Mouse (Mus musculus) ES-E14 (cell line): Measurements from ENCODE around the gene Gpr31b. TPM values are rescaled to one million over a fixed set of nuclear protein-coding genes. Genes with fewer than 3 reads are reported as not detected.
"Not testable (repeated sequence)": the region's sequence is repeated elsewhere in the genome, so short reads cannot be mapped to it uniquely, and the experiment has no call there.

Experiments used
- DNase-seq: peaks from one replicate; pipeline ENCODE4 v3.0.0-alpha.2; 2013; ENCODE audit warnings: low read depth, low spot score
- H3K27ac ChIP-seq: 2 replicates; pipeline ENCODE4 v1.5.1; 2012; ENCODE audit warnings: low read depth, mild to moderate bottlenecking, low read length, moderate library complexity, mixed read lengths; ENCODE audit not compliant: poor library complexity, insufficient read depth, severe bottlenecking
- H3K36me3 ChIP-seq: 2 replicates; pipeline ENCODE4 v1.6.1; 2012; ENCODE audit warnings: mild to moderate bottlenecking, low read length, moderate library complexity, mixed read lengths; ENCODE audit not compliant: control insufficient read depth, poor library complexity, insufficient read depth, severe bottlenecking
- H3K4me1 ChIP-seq, 2 experiments: fragments of 150-350 bp in 1 of 2; sonication (generic) in 1 of 2; 2 replicates each; pipeline ENCODE4 v1.6.1; 2012; ENCODE audit warnings: low read length in 2 of 2, mild to moderate bottlenecking in 1 of 2, mixed read lengths in 1 of 2; ENCODE audit not compliant: control insufficient read depth in 2 of 2, insufficient read depth in 2 of 2, poor library complexity in 1 of 2
- H3K4me3 ChIP-seq, 2 experiments: fragments of 150-350 bp in 1 of 2; sonication (generic) in 1 of 2; 2 replicates each; pipeline ENCODE4 v1.5.1; 2012; ENCODE audit warnings: low read length in 2 of 2, low read depth in 1 of 2, mild to moderate bottlenecking in 1 of 2, mixed read lengths in 1 of 2; ENCODE audit not compliant: insufficient read depth in 1 of 2, poor library complexity in 1 of 2, severe bottlenecking in 1 of 2
- H3K9ac ChIP-seq: 2 replicates; pipeline ENCODE4 v1.6.1; 2012; ENCODE audit warnings: low read depth, mild to moderate bottlenecking, low read length, mixed read lengths; ENCODE audit not compliant: poor library complexity, insufficient read depth, severe bottlenecking
- H3K9me3 ChIP-seq: fragments of 150-350 bp; sonication (generic); 2 replicates; pipeline ENCODE4 v1.6.1; 2012; ENCODE audit warnings: low read depth, mild to moderate bottlenecking, low read length; ENCODE audit not compliant: control insufficient read depth, insufficient read depth
- CHD2 ChIP-seq: IDR thresholded peaks from 2 replicates; pipeline ENCODE4 v1.6.1; 2014; ENCODE audit warnings: mild to moderate bottlenecking, low read depth, low read length, inconsistent platforms
- HCFC1 ChIP-seq: IDR thresholded peaks from 2 replicates; pipeline ENCODE4 v1.6.1; 2012; ENCODE audit warnings: low read length, inconsistent platforms, borderline replicate concordance; ENCODE audit not compliant: insufficient read depth
- MAFK ChIP-seq: IDR thresholded peaks from 2 replicates; pipeline ENCODE4 v1.6.1; 2014; ENCODE audit warnings: mild to moderate bottlenecking, low read depth, low read length, inconsistent platforms; ENCODE audit not compliant: insufficient read depth
- ZC3H11A ChIP-seq: IDR thresholded peaks from 2 replicates; pipeline ENCODE4 v1.6.1; 2012; ENCODE audit warnings: low read depth, mild to moderate bottlenecking, inconsistent platforms, low read length, borderline replicate concordance
- ZNF384 ChIP-seq: IDR thresholded peaks from 2 replicates; pipeline ENCODE4 v1.6.1; 2012; ENCODE audit warnings: low read depth, low read length, inconsistent platforms
- in situ Hi-C, 2 experiments: fragments of 600-800 bp; cut with MboI; formaldehyde crosslinking; loops; one replicate each; pipeline ENCODE4 v1.15.1; 2025; ENCODE audit warnings: low sequenced_read_pairs in 2 of 2, inconsistent platforms in 1 of 2; ENCODE audit not compliant: unreplicated experiment in 2 of 2
- total RNA-seq: library from RNA; depleted of rRNA; stranded (reverse); fragments of 300-350 nt; gene quantifications from 2 replicates; pipeline ENCODE4 v1.2.3, GENCODE M21; 2012

Gene Gpr31b
- total RNA-seq, 1 experiment = not detected

DNA sequence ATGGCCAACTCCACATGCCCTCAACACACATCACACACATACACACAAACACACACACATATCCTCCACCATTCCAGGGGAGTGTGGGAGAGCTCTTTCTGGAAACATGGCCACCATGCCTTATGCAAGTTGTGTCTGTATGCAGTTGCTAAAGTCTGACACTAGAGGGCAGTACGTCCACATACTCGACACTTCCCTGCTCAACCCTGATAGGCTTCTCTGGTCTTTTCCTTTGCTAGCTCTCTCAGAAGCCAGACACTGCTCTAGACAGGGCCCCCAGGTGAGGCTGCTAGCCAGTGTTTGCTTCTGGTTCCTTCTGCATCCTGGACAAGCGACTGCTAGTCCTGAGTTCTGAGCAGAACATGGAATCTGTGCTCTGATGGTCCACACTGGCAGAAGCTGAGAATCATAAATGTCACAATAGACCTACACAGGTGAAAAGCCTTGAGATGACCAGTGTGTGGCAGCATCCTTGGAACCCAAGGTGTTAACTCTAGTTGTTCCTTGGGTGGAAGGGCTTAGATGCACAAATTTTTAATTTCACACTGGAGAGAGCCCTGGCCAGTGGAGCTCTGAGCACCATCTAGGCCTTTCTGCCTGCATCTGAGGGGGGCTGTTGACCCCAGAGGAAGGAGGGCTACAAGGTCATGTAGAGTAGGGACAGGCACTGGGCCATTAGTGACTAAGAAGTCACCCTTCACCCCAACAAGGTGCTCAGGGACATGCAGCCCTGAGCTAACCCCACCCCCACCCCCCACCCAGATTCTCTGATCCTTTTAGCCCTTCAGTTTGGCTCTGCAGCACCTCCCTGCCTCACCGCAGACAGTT lies 8.0 kb downstream of the Gpr31b start:
- in situ Hi-C loops, H3K4me3 ChIP-seq, H3K27ac ChIP-seq, H3K36me3 ChIP-seq, H3K9me3 ChIP-seq, H3K9ac ChIP-seq, H3K4me1 ChIP-seq: not testable (repeated sequence)
- peak; percentile 45; the same call in 1 of the 2 replicates for TF ChIP-seq ZC3H11A
- DNase-seq = peak; percentile 74

DNA sequence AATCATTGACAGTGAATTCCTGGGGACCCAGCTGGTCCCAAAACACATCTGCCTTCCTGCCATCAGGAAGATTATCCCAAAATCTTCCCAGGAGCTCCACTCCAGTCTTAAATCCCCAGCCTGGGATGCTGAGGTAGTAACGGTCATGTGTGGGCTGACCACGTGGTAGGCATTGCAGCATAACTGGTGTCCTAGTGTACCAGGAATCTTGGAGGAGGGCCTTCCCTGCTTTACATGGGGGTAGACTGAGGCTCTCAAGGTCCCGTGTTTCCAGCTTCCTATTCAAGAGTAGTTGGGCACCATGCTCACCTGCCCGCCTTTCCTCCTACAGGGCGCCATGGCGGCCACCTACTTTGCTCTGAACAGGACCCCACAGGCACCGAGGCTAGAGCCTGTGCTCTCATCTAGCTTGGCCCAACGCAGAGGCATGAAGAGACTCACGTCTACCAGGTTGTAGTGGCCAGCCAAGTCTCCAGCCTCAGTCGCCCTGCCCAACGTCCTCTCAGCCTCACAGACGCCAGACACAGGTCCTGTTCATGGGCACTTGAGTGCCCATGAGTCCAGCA lies 15.4 kb downstream of the Gpr31b start:
- H3K27ac ChIP-seq, H3K36me3 ChIP-seq, H3K9me3 ChIP-seq, H3K4me1 ChIP-seq, H3K9ac ChIP-seq, DNase-seq, in situ Hi-C loops, H3K4me3 ChIP-seq: not testable (repeated sequence)

DNA sequence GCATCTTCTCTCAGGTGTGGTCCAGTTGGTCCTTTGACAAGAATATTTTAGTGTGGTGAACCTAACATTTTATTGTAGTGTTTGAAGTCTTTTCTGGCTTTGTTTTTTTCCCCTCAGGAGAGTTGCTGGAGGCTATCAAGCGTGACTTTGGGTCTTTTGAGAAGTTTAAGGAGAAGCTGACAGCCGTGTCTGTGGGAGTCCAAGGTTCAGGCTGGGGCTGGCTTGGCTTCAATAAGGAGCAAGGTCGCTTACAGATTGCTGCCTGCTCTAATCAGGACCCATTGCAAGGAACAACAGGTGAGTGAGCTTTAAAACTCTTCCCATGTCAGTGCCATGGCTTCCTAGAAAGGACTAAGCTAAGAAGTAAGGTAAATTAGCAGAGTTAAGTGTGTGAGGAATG lies 38.8 kb downstream of the Gpr31b start:
- TF ChIP-seq MAFK = no peak
- TF ChIP-seq HCFC1 = no peak
- no peak for TF ChIP-seq CHD2
- no peak for TF ChIP-seq ZNF384
- TF ChIP-seq ZC3H11A = no peak
- no peak overlapping the region for H3K4me3 ChIP-seq
- H3K9me3 ChIP-seq = no peaks in the 10 kb centered on the region
- no peak overlapping the region for H3K27ac ChIP-seq
- H3K36me3 ChIP-seq = peaks cover 27% of the 10 kb centered on the region
- H3K9ac ChIP-seq = no peak overlapping the region
- no peak for DNase-seq
- in situ Hi-C loops = no loop called here
- H3K4me1 ChIP-seq = no peaks in the 10 kb centered on the region; a peak in 1 of 4 replicates

DNA sequence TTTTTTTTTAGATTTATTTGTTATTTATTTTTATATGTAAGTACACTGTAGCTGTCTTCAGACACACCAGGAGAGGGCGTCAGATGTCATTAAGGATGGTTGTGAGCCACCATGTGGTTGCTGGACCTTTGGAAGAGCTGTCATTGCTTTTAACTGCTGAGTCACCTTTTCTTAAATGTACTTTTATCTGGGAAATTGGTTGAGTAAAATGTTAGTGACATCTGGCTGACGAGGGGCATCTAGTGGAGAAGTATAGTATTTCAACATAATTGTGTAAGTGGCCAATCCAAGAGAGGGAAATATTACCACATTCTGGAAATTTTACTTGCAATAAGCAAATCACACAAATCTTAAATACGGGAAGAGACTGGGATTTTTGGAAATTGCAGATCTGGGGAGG lies 42.2 kb downstream of the Gpr31b start:
- no peaks in the 10 kb centered on the region; a peak in 1 of 4 replicates for H3K4me1 ChIP-seq
- peak; percentile 92 for TF ChIP-seq MAFK
- no peak for TF ChIP-seq HCFC1
- TF ChIP-seq ZC3H11A = no peak
- no peak for TF ChIP-seq ZNF384
- TF ChIP-seq CHD2 = no peak
- H3K9me3 ChIP-seq = no peaks in the 10 kb centered on the region
- H3K36me3 ChIP-seq = peaks cover 21% of the 10 kb centered on the region
- no peak for DNase-seq
- H3K27ac ChIP-seq = no peak overlapping the region
- in situ Hi-C loops = no loop called here
- H3K4me3 ChIP-seq = no peak overlapping the region
- H3K9ac ChIP-seq = no peak overlapping the region

DNA sequence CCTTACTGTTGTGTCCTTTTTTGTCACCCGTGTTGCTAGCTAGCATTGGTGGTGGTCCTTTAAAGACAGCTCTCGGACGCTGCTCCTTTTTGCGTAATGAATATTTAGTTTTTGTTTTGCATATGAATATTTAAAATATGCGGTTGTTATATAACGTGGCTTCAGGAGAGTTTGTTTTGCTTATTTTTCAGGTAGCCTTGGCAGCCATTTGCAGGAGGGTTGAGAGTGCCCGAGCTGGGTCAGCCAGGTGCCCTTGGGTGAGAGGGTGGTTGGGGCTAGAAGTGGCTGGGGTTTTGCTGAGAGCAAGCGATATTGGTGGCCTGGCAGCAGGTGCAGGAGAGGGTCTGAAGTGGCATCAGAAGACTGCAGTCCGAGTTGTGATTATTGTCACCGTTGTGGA lies 43.6 kb downstream of the Gpr31b start:
- Histone ChIP-seq H3K4me1 (peaks cover 0 to 4% of the 10 kb centered on the region in 2 experiments; a peak in 2 of 4 replicates), H3K9me3 (no peaks in the 10 kb centered on the region), H3K36me3 (peaks cover 12% of the 10 kb centered on the region), H3K4me3 (peak overlapping the region; percentile 70 to 83), H3K27ac (no peak overlapping the region), H3K9ac (peak overlapping the region; percentile 77)
- DNase-seq = no peak
- no peak for TF ChIP-seq ZC3H11A
- no peak for TF ChIP-seq ZNF384
- TF ChIP-seq MAFK = no peak
- no peak for TF ChIP-seq HCFC1
- no peak for TF ChIP-seq CHD2
- in situ Hi-C loops = no loop called here
